Mouse (Mus musculus) heart, postnatal 0 days (tissue): Measurements from ENCODE around the gene Eif1b.

Experiments used
- CTCF ChIP-seq: IDR thresholded peaks from 2 replicates; pipeline ENCODE4 v1.5.1; 2016; ENCODE audit warnings: antibody characterized with exemption, control low read depth, low read depth
- EP300 ChIP-seq: IDR thresholded peaks from 2 replicates; pipeline ENCODE4 v1.6.1; 2016; ENCODE audit warnings: antibody characterized with exemption, low read depth

- no peak for TF ChIP-seq CTCF
- TF ChIP-seq EP300, result no peak
Observed at GRCm38 (mm10) chr9:120449696-120450329, 42.2 kb upstream of the Eif1b start.
